Mouse (Mus musculus) CH12.LX (cell line): ENCODE measurements around the gene Agfg2.

ENCODE experiments used
- CHD1 ChIP-seq: IDR thresholded peaks from 2 replicates; pipeline ENCODE4 v1.6.1; 2012; ENCODE audit warnings: low read depth, low read length, improper control_type of control experiment, inconsistent platforms
- ELF1 ChIP-seq: IDR thresholded peaks from 2 replicates; pipeline ENCODE4 v1.6.1; 2014; ENCODE audit warnings: low read depth, mild to moderate bottlenecking, inconsistent platforms, low read length, improper control_type of control experiment
- EP300 ChIP-seq: IDR thresholded peaks from 2 replicates; pipeline ENCODE4 v1.6.1; 2011; ENCODE audit warnings: low read length, improper control_type of control experiment
- ETS1 ChIP-seq: conservative IDR thresholded peaks from 2 replicates; pipeline ENCODE4 v1.6.1; 2012; ENCODE audit warnings: low read depth, mild to moderate bottlenecking, inconsistent platforms, low read length, improper control_type of control experiment, moderate library complexity
- IRF4 ChIP-seq: IDR thresholded peaks from 2 replicates; pipeline ENCODE4 v1.6.1; 2014; ENCODE audit warnings: low read depth, mild to moderate bottlenecking, inconsistent platforms, low read length, improper control_type of control experiment
- MXI1 ChIP-seq: IDR thresholded peaks from 2 replicates; pipeline ENCODE4 v1.6.1; 2011; ENCODE audit warnings: mild to moderate bottlenecking, low read depth, low read length, improper control_type of control experiment
- SIN3A ChIP-seq: IDR thresholded peaks from 2 replicates; pipeline ENCODE4 v1.6.1; 2012; ENCODE audit warnings: low read length, improper control_type of control experiment, inconsistent platforms
- USF2 ChIP-seq: conservative IDR thresholded peaks from 2 replicates; pipeline ENCODE4 v1.6.1; 2011; ENCODE audit warnings: low read depth, low read length, improper control_type of control experiment

DNA sequence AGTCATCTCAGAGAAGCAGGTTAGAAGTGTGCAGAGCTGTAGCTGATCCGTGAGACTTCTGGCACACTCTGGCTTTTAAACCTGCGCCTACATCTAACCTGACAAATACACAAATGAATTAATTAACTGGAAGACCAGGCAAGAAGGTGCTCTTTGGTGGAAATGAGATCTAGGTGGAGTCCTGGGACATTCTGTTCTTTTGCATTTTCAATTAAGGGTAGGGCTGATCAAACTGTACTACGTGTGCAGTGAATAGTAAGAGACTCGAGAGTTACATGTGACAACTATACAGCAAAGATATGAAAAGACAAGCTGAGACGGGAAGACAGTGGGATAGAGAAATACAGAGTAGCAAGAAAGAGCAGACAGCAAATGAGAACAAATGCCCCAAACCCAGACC, 28.9 kb upstream of the Agfg2 start:
- no peak for TF ChIP-seq MXI1
- TF ChIP-seq SIN3A = no peak
- TF ChIP-seq EP300 = no peak
- TF ChIP-seq CHD1 = no peak
- no peak for TF ChIP-seq USF2
- TF ChIP-seq ETS1 = no peak
- TF ChIP-seq ELF1 = no peak
- no peak for TF ChIP-seq IRF4
